Mouse (Mus musculus) kidney, adult 2 months (tissue): ENCODE data around the gene Tnnt1. TPM values are rescaled to one million over a fixed set of nuclear protein-coding genes. Genes with fewer than 3 reads are reported as not detected.
A peak's percentile ranks its signal among the peaks of the same experiment; 100 is the strongest.

ENCODE experiments used
- DNase-seq: peaks from one replicate; pipeline ENCODE4 v3.0.0; 2021
- H3K27ac ChIP-seq: fragments of 200-500 bp; 2 replicates; pipeline ENCODE4 v1.5.1; 2012; ENCODE audit warnings: low read depth, low read length, control low read depth, inconsistent platforms; ENCODE audit not compliant: insufficient read depth
- H3K27me3 ChIP-seq: fragments of 200-500 bp; replicated peaks from 2 replicates; pipeline ENCODE4 v1.6.1; 2012; ENCODE audit warnings: mild to moderate bottlenecking, moderate library complexity, low read length, inconsistent platforms; ENCODE audit not compliant: control insufficient read depth, insufficient read depth
- H3K36me3 ChIP-seq: fragments of 200-500 bp; 2 replicates; pipeline ENCODE4 v1.6.1; 2012; ENCODE audit warnings: mild to moderate bottlenecking, moderate library complexity, low read length, inconsistent platforms; ENCODE audit not compliant: control insufficient read depth, insufficient read depth
- H3K4me1 ChIP-seq: fragments of 200-500 bp; 2 replicates; pipeline ENCODE4 v1.6.1; 2011; ENCODE audit warnings: low read length; ENCODE audit not compliant: control insufficient read depth, insufficient read depth
- H3K4me3 ChIP-seq: fragments of 200-500 bp; 2 replicates; pipeline ENCODE4 v1.5.1; 2011; ENCODE audit warnings: mild to moderate bottlenecking, low read depth, low read length, control low read depth; ENCODE audit not compliant: insufficient read depth
- CTCF ChIP-seq: fragments of 200-500 bp; conservative IDR thresholded peaks from 2 replicates; pipeline ENCODE4 v1.5.1; 2011; ENCODE audit warnings: low read depth, mild to moderate bottlenecking, control low read depth, low read length, moderate library complexity, mixed read lengths; ENCODE audit not compliant: insufficient read depth, insufficient read length
- POLR2A ChIP-seq: fragments of 200-500 bp; IDR thresholded peaks from one replicate; pipeline ENCODE4 v1.6.1; 2011; ENCODE audit warnings: low read depth, low read length, control low read depth
- WGBS: fragments of 180-500 bp; shearing (Covaris S2); methylation state at CpG from one replicate; pipeline ENCODE4 v1.1.7; 2018; 5-methylcytosine and 5-hydroxymethylcytosine counted together
- polyA plus RNA-seq: library from polyadenylated mRNA; depleted of rRNA; stranded (reverse); fragments of >200 nt; gene quantifications from 2 replicates; pipeline ENCODE4 v1.2.3, GENCODE M21; 2012

The Tnnt1 gene
- polyA plus RNA-seq, 1 experiment = 3.9 TPM

GRCm38 (mm10) chr7:4518487-4518886 lies 2.3 kb upstream of the Tnnt1 start:
- TF ChIP-seq POLR2A = no peak
- no peak for TF ChIP-seq CTCF
- Histone ChIP-seq H3K27ac (no peak overlapping the region), H3K4me1 (no peaks in the 10 kb centered on the region), H3K4me3 (no peak overlapping the region), H3K36me3 (no peaks in the 10 kb centered on the region), H3K27me3 (no peaks in the 10 kb centered on the region)
- 71% methylated on average over 1 of the region's 1 CpGs for WGBS
- no peak for DNase-seq

DNA sequence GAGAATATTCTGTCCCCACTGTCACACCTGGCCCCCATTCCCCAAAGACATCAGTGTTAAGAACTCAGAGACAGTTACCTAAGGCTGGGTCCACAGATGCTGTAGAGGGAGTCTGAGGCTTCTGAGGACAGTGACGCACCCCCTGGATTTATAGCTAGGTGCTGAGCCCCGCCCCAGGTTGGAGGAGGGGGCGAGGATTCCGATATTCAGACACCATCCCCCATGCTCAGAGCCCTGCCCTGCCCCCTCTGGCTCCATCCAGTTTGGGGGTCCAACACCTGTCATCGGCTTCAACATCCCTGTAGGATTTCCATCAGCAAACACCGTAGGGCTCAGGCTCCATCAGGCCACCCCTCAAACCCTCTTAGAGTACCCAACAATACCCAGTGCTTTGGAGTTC lies 329 bp downstream of the Tnnt1 start:
- TF ChIP-seq POLR2A (no peak), CTCF (no peak)
- whole genome bisulfite sequencing = 70% methylated on average over 6 of the region's 6 CpGs
- Histone ChIP-seq H3K27ac (no peak overlapping the region), H3K27me3 (no peaks in the 10 kb centered on the region), H3K36me3 (no peaks in the 10 kb centered on the region), H3K4me1 (no peaks in the 10 kb centered on the region), H3K4me3 (no peak overlapping the region)
- DNase-seq = no peak

- no peak for TF ChIP-seq POLR2A
- no peak for TF ChIP-seq CTCF
- WGBS = 75% methylated on average over 6 of the region's 6 CpGs
- Histone ChIP-seq H3K27ac (no peak overlapping the region), H3K36me3 (no peaks in the 10 kb centered on the region), H3K27me3 (no peaks in the 10 kb centered on the region), H3K4me3 (no peak overlapping the region), H3K4me1 (no peaks in the 10 kb centered on the region)
- no peak for DNase-seq
These were observed 2.1 kb downstream of the Tnnt1 start for GRCm38 (mm10) chr7:4513829-4514712.

DNA sequence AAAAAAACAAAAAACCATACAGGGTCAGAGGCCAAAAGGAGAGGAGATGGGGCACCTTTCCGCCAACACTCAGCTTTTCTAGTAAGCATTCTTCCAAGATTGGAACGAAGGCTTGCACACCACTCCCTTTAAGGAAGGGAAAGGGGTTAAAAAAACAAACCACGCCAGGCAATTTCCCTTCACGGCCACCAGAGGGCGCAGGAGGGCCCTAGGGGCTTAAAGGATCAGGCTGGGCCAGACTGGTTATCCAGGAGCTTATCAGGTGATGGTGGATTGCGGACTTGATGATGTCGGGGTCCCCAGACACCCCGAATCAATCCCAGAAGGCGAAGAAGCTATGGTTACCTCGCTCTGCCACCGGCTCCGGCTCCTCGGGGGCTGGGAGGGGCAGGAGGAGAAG lies 2.9 kb downstream of the Tnnt1 start:
- Histone ChIP-seq H3K27me3 (no peaks in the 10 kb centered on the region), H3K4me1 (no peaks in the 10 kb centered on the region), H3K36me3 (no peaks in the 10 kb centered on the region), H3K27ac (no peak overlapping the region), H3K4me3 (no peak overlapping the region)
- TF ChIP-seq CTCF = peak; percentile 77
- no peak for TF ChIP-seq POLR2A
- no peak for DNase-seq
- WGBS = 32% methylated on average over 13 of the region's 13 CpGs

DNA sequence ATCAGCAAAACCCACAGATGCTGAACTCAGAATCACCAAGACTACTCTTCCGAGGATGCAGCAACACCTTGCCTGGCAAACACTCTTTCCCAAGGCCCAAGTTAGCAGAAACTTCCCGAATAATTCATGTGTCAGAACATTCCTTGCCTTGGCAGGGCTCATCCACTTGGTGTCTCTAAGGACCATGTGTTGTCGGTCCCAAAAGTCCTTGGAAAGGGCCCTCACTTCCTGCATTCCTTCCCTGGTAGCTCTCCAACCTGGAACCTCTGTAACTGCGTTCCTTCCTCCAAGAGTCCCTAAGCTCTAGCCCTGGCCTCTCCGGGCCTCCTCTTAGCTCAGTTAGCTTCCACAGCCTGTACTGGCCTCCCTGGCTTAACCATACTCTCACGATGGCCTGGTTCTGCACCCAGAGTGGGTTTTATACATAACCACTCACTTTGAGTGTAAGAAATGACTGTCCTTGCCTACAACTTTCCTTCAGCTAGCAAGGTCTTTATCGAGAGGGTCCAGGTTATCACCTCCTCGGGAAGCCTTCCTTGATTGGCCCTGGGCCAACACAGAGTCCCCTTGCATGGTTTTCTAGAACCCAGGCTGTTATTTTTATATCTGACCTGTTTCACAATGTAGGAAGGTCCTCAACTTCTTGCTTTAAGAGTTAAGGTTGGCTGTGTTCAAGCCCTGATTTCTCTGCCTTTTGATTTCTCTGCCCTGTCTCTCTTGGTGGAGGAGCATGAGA lies 4.5 kb downstream of the Tnnt1 start:
- no peaks in the 10 kb centered on the region for H3K36me3 ChIP-seq
- 50% methylated on average over 8 of the region's 8 CpGs for WGBS
- no peak overlapping the region for H3K27ac ChIP-seq
- no peak overlapping the region for H3K4me3 ChIP-seq
- no peaks in the 10 kb centered on the region for H3K27me3 ChIP-seq
- no peaks in the 10 kb centered on the region for H3K4me1 ChIP-seq
- TF ChIP-seq CTCF = no peak
- TF ChIP-seq POLR2A = no peak
- no peak for DNase-seq

DNA sequence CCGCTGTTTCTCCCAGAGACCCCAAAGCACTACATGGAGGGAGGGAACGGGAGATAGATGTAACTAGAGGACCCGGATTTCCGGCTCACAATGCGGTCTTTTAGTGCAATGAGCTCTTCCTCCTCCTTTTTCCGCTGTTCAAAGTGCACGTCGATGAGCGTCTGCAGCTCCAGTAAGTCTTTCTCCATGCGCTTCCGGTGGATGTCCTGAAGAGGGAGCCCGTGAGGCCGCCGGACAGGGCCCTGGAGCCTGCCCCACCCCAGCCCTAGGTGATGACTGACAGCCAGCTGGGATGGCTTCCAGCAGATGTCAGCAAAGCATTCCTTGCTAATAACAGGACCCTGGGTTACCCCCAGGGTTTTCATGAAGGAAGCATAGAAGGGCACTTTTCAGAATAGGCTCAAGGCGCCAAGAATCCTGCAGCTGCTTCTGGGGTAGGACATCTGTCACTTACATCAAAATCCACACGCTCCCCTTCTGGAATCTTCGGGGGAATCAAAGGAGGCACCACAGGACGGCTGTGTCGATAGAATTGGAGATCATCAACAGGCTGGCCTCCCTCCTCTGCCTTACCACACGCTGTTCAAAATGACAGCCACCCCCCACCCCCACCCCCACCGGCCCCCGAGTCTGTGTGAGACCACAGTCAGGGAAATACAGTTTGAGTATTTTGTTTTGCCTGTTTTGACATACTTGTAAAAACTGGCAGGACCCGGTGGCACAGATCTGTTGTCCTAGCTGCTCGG lies 6.1 kb downstream of the Tnnt1 start:
- Histone ChIP-seq H3K4me3 (no peak overlapping the region), H3K4me1 (no peaks in the 10 kb centered on the region), H3K27ac (no peak overlapping the region), H3K27me3 (no peaks in the 10 kb centered on the region), H3K36me3 (no peaks in the 10 kb centered on the region)
- peak; percentile 87 for DNase-seq
- WGBS = 20% methylated on average over 24 of the region's 24 CpGs
- TF ChIP-seq CTCF (peak; percentile 73), POLR2A (no peak)
